Mouse (Mus musculus) lung, postnatal 25 days (tissue): ENCODE data around the gene Icmt.

ENCODE experiments used
- DNase-seq: peaks from one replicate; pipeline ENCODE4 v3.0.0; 2022; ENCODE audit warnings: low spot score

Icmt gene

GRCm38 (mm10) chr4:152339293-152339790 is 42.3 kb downstream of the Icmt start:
- DNase-seq = no peak

- no peak for DNase-seq
Observed at GRCm38 (mm10) chr4:152340584-152341284, 43.7 kb downstream of the Icmt start.

GRCm38 (mm10) chr4:152343296-152343695 is 46.3 kb downstream of the Icmt start:
- no peak for DNase-seq

GRCm38 (mm10) chr4:152344651-152345050 is 47.6 kb downstream of the Icmt start:
- DNase-seq = no peak

GRCm38 (mm10) chr4:152345120-152345889 is 48.3 kb downstream of the Icmt start:
- peak; percentile 81 for DNase-seq

- DNase-seq = no peak
Observed at GRCm38 (mm10) chr4:152349837-152350381, 52.9 kb downstream of the Icmt start.

GRCm38 (mm10) chr4:152350722-152351421 is 53.8 kb downstream of the Icmt start:
- no peak for DNase-seq

GRCm38 (mm10) chr4:152351422-152352305 is 54.6 kb downstream of the Icmt start:
- peak; percentile 34 for DNase-seq

GRCm38 (mm10) chr4:152353886-152354637 is 57.0 kb downstream of the Icmt start:
- peak; percentile 24 for DNase-seq

- DNase-seq = no peak
Observed at GRCm38 (mm10) chr4:152355672-152356071, 58.6 kb downstream of the Icmt start.
